Mouse (Mus musculus) fibroblast of lung, adult 2 months (primary cell): ENCODE results near the gene Ciita.

ENCODE experiments used
- DNase-seq: peaks from one replicate; pipeline ENCODE4 v3.0.0-alpha.2; 2011; ENCODE audit warnings: low read depth

Gene Ciita

GRCm38 (mm10) chr16:10474956-10475355, 4.9 kb upstream of the Ciita start:
- DNase-seq: no peak

- no peak for DNase-seq
Measured at GRCm38 (mm10) chr16:10475919-10476318, 3.9 kb upstream of the Ciita start.

GRCm38 (mm10) chr16:10482343-10482742, 2.5 kb downstream of the Ciita start:
- DNase-seq: no peak

GRCm38 (mm10) chr16:10486993-10487392, 7.1 kb downstream of the Ciita start:
- no peak for DNase-seq

DNA sequence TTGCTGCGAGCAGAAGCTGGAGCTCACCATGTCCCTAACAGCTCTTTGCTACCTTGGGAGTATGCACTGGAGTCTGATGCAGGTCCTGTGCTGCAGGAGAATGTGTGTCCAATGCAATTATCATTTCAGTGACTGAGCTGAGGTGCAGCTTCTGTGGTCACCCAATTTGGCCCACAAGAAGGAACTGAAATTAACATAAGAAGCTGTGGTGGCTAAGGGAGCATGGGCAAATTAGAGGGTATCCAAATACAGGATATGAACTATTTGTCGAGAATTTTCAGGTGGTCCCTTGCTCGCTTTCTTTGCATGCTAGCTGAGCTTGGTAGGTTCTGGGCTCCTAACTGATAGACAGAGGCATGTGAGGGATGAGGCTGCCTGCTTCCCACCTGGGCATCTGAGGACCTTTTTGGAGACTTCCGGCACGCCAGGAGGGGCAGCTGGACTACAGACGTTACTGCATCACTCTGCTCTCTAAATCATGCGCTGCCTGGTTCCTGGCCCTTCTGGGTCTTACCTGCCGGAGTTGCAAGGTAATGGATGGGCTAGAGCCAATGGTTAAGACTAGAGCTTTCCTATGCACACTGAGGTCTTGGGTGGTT, 8.1 kb downstream of the Ciita start:
- no peak for DNase-seq

- DNase-seq: no peak
Measured at GRCm38 (mm10) chr16:10488769-10489481, 9.1 kb downstream of the Ciita start.

GRCm38 (mm10) chr16:10489483-10489882, 9.6 kb downstream of the Ciita start:
- DNase-seq: no peak

GRCm38 (mm10) chr16:10489904-10490457, 10.1 kb downstream of the Ciita start:
- DNase-seq: no peak

DNA sequence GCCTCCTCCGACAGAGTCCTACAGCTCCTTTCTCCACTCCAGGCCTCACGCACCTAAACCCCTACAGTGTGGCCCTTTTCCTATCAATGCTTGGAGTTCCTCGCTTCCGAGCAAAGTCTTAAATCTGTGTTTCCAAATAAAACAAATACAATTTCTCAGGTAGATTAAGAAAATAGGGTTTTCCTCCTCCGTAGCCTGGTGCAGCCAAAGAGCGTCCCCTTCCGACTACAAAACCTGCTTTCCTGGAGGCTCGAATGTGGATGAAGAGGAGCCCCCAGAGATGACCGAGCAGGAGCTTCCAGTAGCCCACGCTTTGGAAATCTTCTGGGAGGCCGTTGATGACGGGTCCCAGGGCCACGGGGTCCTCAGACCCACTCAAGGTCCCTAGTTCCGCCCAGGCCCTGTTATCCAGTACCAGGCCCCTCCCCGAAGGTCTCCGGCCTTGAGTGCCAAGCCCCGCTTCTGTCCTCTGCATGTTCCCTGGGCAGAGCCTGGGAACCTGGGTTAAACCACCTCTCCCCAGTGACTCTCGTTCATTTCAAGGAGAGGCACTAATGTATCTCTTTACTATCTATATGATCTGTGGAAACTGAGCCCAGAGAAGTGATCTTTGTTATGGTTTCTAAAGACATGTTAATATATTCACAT, 10.8 kb downstream of the Ciita start:
- DNase-seq: no peak

DNA sequence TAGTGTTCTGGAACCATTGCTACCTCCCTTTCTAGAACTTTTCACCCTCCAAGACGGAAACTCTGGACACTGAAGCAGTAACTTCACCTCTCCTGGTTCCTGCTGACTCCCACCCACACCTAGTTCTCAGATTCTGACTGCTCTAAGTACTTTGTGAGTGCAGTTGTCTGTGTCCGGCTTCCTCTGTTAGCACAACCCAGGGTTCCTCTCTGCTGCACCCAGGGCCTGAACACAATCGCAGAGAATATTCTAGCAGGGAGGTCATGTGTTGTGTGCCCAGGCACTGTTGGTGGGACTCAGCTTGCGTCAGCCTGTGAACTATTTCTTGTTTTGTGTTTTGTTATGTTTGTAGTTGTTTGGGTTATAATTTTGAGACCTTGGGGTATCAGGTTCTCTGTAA, 11.9 kb downstream of the Ciita start:
- DNase-seq: no peak

DNA sequence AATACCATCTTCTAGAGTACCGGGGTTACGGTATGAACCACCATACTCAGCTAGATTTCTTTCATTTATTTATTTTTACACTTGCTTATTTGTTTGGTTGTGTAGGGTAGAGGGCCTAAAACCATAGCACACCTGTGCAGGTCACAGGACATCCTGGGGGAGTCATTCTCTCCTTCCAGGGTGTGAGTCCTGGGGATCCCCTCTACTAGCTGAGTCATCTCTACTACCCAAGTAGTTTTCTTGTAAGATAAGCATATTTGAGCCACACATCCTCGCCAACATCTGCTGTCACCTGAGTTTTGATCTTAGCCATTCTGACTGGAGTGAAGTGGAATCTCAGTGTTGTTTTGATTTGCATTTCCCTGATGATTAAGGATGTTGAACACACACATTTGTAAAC, 12.7 kb downstream of the Ciita start:
- DNase-seq: no peak

DNA sequence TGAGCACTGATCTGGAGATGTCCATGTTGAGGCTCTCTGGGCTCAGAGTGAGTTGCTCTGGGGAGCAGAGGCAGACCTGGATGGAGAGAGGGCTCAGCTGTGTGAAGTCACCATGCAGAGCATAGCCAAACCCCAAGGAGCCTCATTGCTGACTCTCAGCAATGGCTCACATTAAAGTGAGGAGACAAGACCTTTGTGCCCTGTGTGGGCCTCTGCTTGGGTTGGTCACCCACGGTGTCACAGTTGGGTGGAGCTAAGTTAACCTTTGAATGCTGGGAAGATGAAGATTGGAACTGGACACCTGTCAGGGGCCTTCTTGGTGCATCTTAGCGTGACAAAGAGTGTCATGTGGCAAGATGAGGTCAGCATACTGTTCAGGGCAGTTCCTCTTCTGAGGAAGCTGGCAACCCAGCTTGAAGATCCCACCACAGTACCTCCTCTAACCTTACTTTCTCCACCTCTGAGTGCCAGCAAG, 16.0 kb downstream of the Ciita start:
- no peak for DNase-seq

- DNase-seq: no peak
Measured at GRCm38 (mm10) chr16:10498096-10498602, 18.3 kb downstream of the Ciita start.

DNA sequence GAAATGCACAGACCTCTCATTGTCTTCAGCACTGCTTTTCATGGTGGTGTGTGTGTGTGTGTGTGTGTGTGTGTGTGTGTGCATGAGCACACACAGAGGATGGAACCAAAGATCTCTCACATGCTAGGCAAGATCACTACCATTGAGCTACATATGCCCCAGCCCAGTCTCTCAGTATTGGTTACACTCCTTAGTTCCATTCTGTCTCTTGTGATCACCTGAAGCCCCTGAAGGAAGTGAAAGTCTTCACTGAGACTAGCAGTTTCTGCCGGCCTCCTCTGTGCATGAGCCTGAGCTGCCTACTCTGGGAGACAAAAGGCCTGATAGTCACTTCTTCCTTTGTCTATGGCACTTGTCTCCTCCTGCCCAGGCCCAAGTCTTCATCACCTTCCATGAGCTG, 19.3 kb downstream of the Ciita start:
- no peak for DNase-seq

DNA sequence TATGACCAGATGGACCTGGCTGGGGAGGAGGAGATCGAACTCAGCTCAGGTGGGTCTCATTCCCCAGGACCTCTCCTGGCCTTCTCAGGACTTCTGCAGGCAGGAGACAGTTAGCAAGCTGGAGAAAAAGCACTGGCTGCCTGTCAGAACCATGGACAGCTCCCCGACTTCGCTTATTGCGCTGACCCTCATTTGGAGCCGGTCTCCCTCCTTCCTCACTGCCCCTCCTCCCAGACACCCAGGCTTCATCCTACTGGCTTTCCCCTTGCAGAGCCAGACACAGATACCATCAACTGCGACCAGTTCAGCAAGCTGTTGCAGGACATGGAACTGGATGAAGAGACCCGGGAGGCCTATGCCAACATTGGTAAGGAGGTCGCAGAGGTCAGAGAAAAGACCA, 22.0 kb downstream of the Ciita start:
- no peak for DNase-seq

DNA sequence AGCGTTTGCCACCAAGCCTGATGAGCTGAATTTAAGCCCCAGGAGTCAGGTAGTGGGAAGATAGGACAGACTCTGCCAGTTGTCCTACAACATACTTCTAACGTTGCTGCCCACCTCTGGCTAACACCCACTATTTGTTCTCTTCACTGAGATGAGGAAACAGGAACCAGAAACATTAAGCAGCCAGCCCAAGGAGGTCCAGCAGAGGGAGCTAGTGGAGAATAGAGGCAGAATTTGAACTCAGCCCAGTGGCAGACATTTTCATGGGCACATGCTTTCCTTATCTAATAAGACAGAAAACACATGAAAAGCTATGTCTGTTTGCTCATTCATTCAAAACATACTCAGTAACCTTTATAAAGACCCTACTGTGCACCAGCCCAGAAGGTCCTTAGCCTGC, 23.2 kb downstream of the Ciita start:
- no peak for DNase-seq

GRCm38 (mm10) chr16:10507445-10507844, 27.6 kb downstream of the Ciita start:
- no peak for DNase-seq

GRCm38 (mm10) chr16:10508691-10509090, 28.8 kb downstream of the Ciita start:
- DNase-seq: no peak

GRCm38 (mm10) chr16:10510477-10511133, 30.7 kb downstream of the Ciita start:
- DNase-seq: no peak

DNA sequence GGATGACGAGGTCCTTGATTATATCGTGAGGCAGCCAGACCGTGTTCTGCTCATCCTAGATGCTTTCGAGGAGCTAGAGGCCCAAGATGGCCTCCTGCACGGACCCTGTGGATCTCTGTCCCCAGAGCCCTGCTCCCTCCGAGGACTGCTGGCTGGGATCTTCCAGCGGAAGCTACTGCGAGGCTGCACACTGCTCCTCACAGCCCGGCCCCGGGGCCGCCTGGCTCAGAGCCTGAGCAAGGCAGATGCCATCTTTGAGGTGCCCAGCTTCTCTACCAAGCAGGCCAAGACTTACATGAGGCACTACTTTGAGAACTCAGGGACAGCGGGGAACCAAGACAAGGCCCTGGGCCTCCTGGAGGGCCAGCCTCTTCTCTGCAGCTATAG, 31.3 kb downstream of the Ciita start:
- no peak for DNase-seq

DNA sequence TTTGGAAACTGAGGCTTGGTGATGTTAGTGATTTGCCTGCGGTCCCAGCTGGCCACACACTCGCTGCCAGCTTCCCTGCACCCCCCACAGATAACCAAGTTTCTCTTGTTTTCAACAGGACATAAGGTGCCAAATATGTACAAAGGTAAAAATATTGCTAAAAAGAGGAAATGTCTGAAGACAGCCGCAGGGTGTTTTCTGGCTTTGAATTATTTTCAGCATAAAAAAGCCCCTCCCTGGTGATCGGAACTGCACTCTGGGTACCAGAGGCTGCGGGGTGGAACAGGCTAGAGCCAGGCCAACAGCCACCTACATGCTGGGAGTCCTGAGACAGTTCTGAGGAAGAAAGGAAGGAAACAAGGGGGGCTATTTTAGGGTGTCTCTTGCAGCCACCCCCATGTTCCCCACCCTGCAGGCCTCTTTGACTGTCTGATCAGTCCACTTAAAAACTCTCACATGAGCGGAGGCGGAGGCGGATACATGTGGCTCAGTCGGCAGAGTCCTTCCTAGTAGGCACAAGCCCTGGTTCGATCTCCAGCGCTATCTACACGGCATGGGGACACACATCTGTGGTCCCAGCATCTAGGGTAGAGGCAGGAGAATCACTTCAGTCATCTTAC, 36.2 kb downstream of the Ciita start:
- DNase-seq: no peak

DNA sequence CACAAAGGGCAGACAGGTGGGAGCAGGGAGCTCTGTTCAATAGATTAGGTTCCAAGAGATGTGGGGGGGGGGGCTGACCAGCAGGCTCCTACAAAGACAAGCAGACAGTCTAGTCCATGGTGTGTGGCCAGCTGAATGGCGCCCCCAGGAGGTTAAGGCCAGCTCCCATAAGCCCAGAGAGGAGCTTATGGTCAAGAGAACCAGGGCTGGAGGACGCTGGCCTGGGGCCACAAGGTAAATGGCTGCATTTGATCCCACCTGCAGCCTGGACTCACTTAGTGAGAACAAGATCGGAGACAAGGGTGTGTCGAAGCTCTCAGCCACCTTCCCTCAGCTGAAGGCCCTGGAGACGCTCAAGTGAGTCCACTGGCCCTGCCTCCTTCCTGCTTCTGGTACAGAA, 38.2 kb downstream of the Ciita start:
- DNase-seq: no peak
